Mouse (Mus musculus) MEL (cell line): Measurements from ENCODE around the gene Bcar1. TPM values are rescaled to one million over a fixed set of nuclear protein-coding genes. Genes with fewer than 3 reads are reported as not detected.

Experiments used
- DNase-seq: peaks from one replicate; pipeline ENCODE4 v3.0.0; 2011; ENCODE audit warnings: low read depth, low spot score
- H3K27ac ChIP-seq: 2 replicates; pipeline ENCODE4 v1.5.1; 2012; ENCODE audit warnings: low read depth, mild to moderate bottlenecking, control low read depth, low read length, moderate library complexity; ENCODE audit not compliant: control insufficient read depth
- H3K27me3 ChIP-seq, 2 experiments: fragments of 150-350 bp in 1 of 2; sonication (generic) in 1 of 2; 2 replicates each; pipeline ENCODE4 v1.6.1; 2012; ENCODE audit warnings: low read length in 2 of 2, mild to moderate bottlenecking in 2 of 2, improper control_type of control experiment in 1 of 2, moderate library complexity in 1 of 2; ENCODE audit not compliant: insufficient read depth in 2 of 2, control insufficient read depth in 1 of 2
- H3K36me3 ChIP-seq, 2 experiments: 2 replicates each; pipeline ENCODE4 v1.6.1; 2012 to 2014; ENCODE audit warnings: low read length in 2 of 2, improper control_type of control experiment in 1 of 2, inconsistent platforms in 1 of 2, mild to moderate bottlenecking in 1 of 2; ENCODE audit not compliant: insufficient read depth in 2 of 2, control insufficient read depth in 1 of 2
- H3K4me1 ChIP-seq, 2 experiments: fragments of 150-350 bp in 1 of 2; sonication (generic) in 1 of 2; 2 replicates each; pipeline ENCODE4 v1.6.1; 2012; ENCODE audit warnings: low read length in 2 of 2, improper control_type of control experiment in 1 of 2, mild to moderate bottlenecking in 1 of 2; ENCODE audit not compliant: insufficient read depth in 2 of 2, control insufficient read depth in 1 of 2
- H3K4me3 ChIP-seq, 2 experiments: fragments of 150-350 bp in 1 of 2; sonication (generic) in 1 of 2; 2 replicates each; pipeline ENCODE4 v1.5.1; 2012; ENCODE audit warnings: low read depth in 2 of 2, low read length in 2 of 2, mild to moderate bottlenecking in 2 of 2, moderate library complexity in 2 of 2, control low read depth in 1 of 2, improper control_type of control experiment in 1 of 2; ENCODE audit not compliant: control insufficient read depth in 1 of 2, insufficient read depth in 1 of 2
- H3K79me2 ChIP-seq: 2 replicates; pipeline ENCODE4 v1.6.1; 2012; ENCODE audit warnings: mild to moderate bottlenecking, low read length, moderate library complexity; ENCODE audit not compliant: control insufficient read depth, poor library complexity, insufficient read depth
- H3K9ac ChIP-seq: 2 replicates; pipeline ENCODE4 v1.6.1; 2012; ENCODE audit warnings: low read depth, mild to moderate bottlenecking, control low read depth, low read length, moderate library complexity; ENCODE audit not compliant: control insufficient read depth, poor library complexity, severe bottlenecking
- H3K9me3 ChIP-seq: fragments of 150-350 bp; sonication (generic); replicated peaks from 2 replicates; pipeline ENCODE4 v1.6.1; 2012; ENCODE audit warnings: mild to moderate bottlenecking, low read length, improper control_type of control experiment, moderate library complexity; ENCODE audit not compliant: insufficient read depth
- BHLHE40 ChIP-seq: IDR thresholded peaks from 2 replicates; pipeline ENCODE4 v1.6.1; 2012; ENCODE audit warnings: low read depth, mild to moderate bottlenecking, inconsistent platforms, low read length, improper control_type of control experiment, borderline replicate concordance
- CHD1 ChIP-seq: IDR thresholded peaks from 2 replicates; pipeline ENCODE4 v1.6.1; 2012; ENCODE audit warnings: low read depth, mild to moderate bottlenecking, inconsistent platforms, low read length, improper control_type of control experiment
- CHD2 ChIP-seq: IDR thresholded peaks from 2 replicates; pipeline ENCODE4 v1.6.1; 2011; ENCODE audit warnings: low read length, improper control_type of control experiment
- CTCF ChIP-seq, 3 experiments: IDR thresholded peaks in 2 of 3; conservative IDR thresholded peaks in 1 of 3; 2 replicates each; pipeline ENCODE4 v1.5.1; 2011 to 2012; ENCODE audit warnings: low read length in 3 of 3, low read depth in 2 of 3, mild to moderate bottlenecking in 2 of 3, improper control_type of control experiment in 1 of 3, inconsistent platforms in 1 of 3, mixed read lengths in 1 of 3, moderate library complexity in 1 of 3; ENCODE audit not compliant: control insufficient read depth in 1 of 3, insufficient read depth in 1 of 3, poor library complexity in 1 of 3, severe bottlenecking in 1 of 3
- ELF1 ChIP-seq: IDR thresholded peaks from 2 replicates; pipeline ENCODE4 v1.6.1; 2014; ENCODE audit warnings: low read depth, mild to moderate bottlenecking, inconsistent platforms, low read length, improper control_type of control experiment, moderate library complexity
- EP300 ChIP-seq, 2 experiments: IDR thresholded peaks; 2 replicates each; pipeline ENCODE4 v1.6.1; 2011; ENCODE audit warnings: improper control_type of control experiment in 2 of 2, low read length in 2 of 2, low read depth in 1 of 2, mild to moderate bottlenecking in 1 of 2
- GATA1 ChIP-seq: IDR thresholded peaks from 2 replicates; pipeline ENCODE4 v1.6.1; 2011; ENCODE audit warnings: low read depth, low read length, improper control_type of control experiment
- HCFC1 ChIP-seq: IDR thresholded peaks from 2 replicates; pipeline ENCODE4 v1.6.1; 2012; ENCODE audit warnings: low read depth, mild to moderate bottlenecking, inconsistent platforms, low read length, improper control_type of control experiment, moderate library complexity
- MAFK ChIP-seq: IDR thresholded peaks from 2 replicates; pipeline ENCODE4 v1.6.1; 2011; ENCODE audit warnings: low read depth, mild to moderate bottlenecking, low read length, improper control_type of control experiment, borderline replicate concordance
- MAX ChIP-seq: IDR thresholded peaks from 2 replicates; pipeline ENCODE4 v1.6.1; 2011; ENCODE audit warnings: low read length, improper control_type of control experiment
- MAZ ChIP-seq: IDR thresholded peaks from 2 replicates; pipeline ENCODE4 v1.6.1; 2012; ENCODE audit warnings: low read depth, mild to moderate bottlenecking, inconsistent platforms, low read length, improper control_type of control experiment
- MXI1 ChIP-seq: IDR thresholded peaks from 2 replicates; pipeline ENCODE4 v1.6.1; 2011; ENCODE audit warnings: mild to moderate bottlenecking, low read depth, low read length, improper control_type of control experiment
- MYC ChIP-seq: IDR thresholded peaks from 2 replicates; pipeline ENCODE4 v1.6.1; 2011; ENCODE audit warnings: low read depth, mild to moderate bottlenecking, low read length, improper control_type of control experiment, moderate library complexity
- NELFE ChIP-seq: IDR thresholded peaks from 2 replicates; pipeline ENCODE4 v1.6.1; 2011; ENCODE audit warnings: low read depth, low read length, improper control_type of control experiment
- POLR2A ChIP-seq, 2 experiments: IDR thresholded peaks; 2 replicates each; pipeline ENCODE4 v1.6.1; 2011 to 2012; ENCODE audit warnings: low read length in 2 of 2, mild to moderate bottlenecking in 2 of 2, control low read depth in 1 of 2, improper control_type of control experiment in 1 of 2, low read depth in 1 of 2, moderate library complexity in 1 of 2; ENCODE audit not compliant: control insufficient read depth in 1 of 2, insufficient read depth in 1 of 2, poor library complexity in 1 of 2
- POLR2AphosphoS2 ChIP-seq: IDR thresholded peaks from 2 replicates; pipeline ENCODE4 v1.6.1; 2011; ENCODE audit warnings: low read length, improper control_type of control experiment
- RAD21 ChIP-seq: IDR thresholded peaks from 2 replicates; pipeline ENCODE4 v1.6.1; 2011; ENCODE audit warnings: mild to moderate bottlenecking, low read depth, low read length, improper control_type of control experiment
- SIN3A ChIP-seq: IDR thresholded peaks from 2 replicates; pipeline ENCODE4 v1.6.1; 2012; ENCODE audit warnings: low read length, improper control_type of control experiment, inconsistent platforms
- TBP ChIP-seq: IDR thresholded peaks from 2 replicates; pipeline ENCODE4 v1.8.0; 2011; ENCODE audit warnings: low read depth, low read length, improper control_type of control experiment
- TCF12 ChIP-seq: IDR thresholded peaks from 2 replicates; pipeline ENCODE4 v1.6.1; 2014; ENCODE audit warnings: low read depth, mild to moderate bottlenecking, inconsistent platforms, low read length, improper control_type of control experiment, moderate library complexity
- UBTF ChIP-seq: IDR thresholded peaks from 2 replicates; pipeline ENCODE4 v1.6.1; 2012; ENCODE audit warnings: low read depth, mild to moderate bottlenecking, inconsistent platforms, low read length, improper control_type of control experiment, moderate library complexity, borderline replicate concordance; ENCODE audit not compliant: insufficient read depth
- USF1 ChIP-seq: IDR thresholded peaks from 2 replicates; pipeline ENCODE4 v1.6.1; 2014; ENCODE audit warnings: low read depth, mild to moderate bottlenecking, inconsistent platforms, low read length, improper control_type of control experiment, moderate library complexity
- USF2 ChIP-seq, 2 experiments: IDR thresholded peaks; 2 replicates each; pipeline ENCODE4 v1.6.1; 2011 to 2012; ENCODE audit warnings: improper control_type of control experiment in 2 of 2, low read length in 2 of 2, borderline replicate concordance in 1 of 2, inconsistent platforms in 1 of 2, low read depth in 1 of 2, mild to moderate bottlenecking in 1 of 2; ENCODE audit not compliant: insufficient read depth in 1 of 2
- ZC3H11A ChIP-seq: IDR thresholded peaks from 2 replicates; pipeline ENCODE4 v1.6.1; 2012; ENCODE audit warnings: low read depth, mild to moderate bottlenecking, inconsistent platforms, low read length, improper control_type of control experiment
- ZKSCAN1 ChIP-seq: IDR thresholded peaks from 2 replicates; pipeline ENCODE4 v1.6.1; 2012; ENCODE audit warnings: low read depth, mild to moderate bottlenecking, inconsistent platforms, low read length, improper control_type of control experiment, moderate library complexity
- ZMIZ1 ChIP-seq: IDR thresholded peaks from 2 replicates; pipeline ENCODE4 v1.6.1; 2012; ENCODE audit warnings: low read depth, mild to moderate bottlenecking, inconsistent platforms, low read length, improper control_type of control experiment, moderate library complexity
- ZNF384 ChIP-seq: IDR thresholded peaks from 2 replicates; pipeline ENCODE4 v1.6.1; 2012; ENCODE audit warnings: low read depth, mild to moderate bottlenecking, inconsistent platforms, low read length, improper control_type of control experiment
- polyA plus RNA-seq, 2 experiments: library from polyadenylated mRNA; stranded (reverse) in 1 of 2; unstranded in 1 of 2; fragments of >175 nt in 1 of 2; fragments of >200 nt in 1 of 2; gene quantifications; 2 replicates each; pipeline versions ENCODE4 v1.2.1 to v1.2.4; 2012; ENCODE audit warnings: low replicate concordance in 2 of 2, low read depth in 1 of 2; ENCODE audit not compliant: insufficient read length in 2 of 2, insufficient read depth in 1 of 2, missing spikeins in 1 of 2
- total RNA-seq: library from RNA; depleted of rRNA; stranded (reverse); fragments of 300-350 nt; gene quantifications from 2 replicates; pipeline ENCODE4 v1.2.3, GENCODE M21; 2012

Bcar1 gene
- total and polyA plus RNA-seq, 3 experiments: 6.5 to 17.4 TPM; not detected in 1

- no peaks in the 10 kb centered on the region for H3K9me3 ChIP-seq
- no peaks in the 10 kb centered on the region for H3K27me3 ChIP-seq
- no peak for TF ChIP-seq MYC
- TF ChIP-seq GATA1: no peak
- no peak for TF ChIP-seq ZMIZ1
- TF ChIP-seq ELF1: no peak
- no peak for TF ChIP-seq TCF12
- no peak for TF ChIP-seq EP300 (IDR thresholded peaks at IDR 0.05; ENCODE audit: low read depth in 1 of 2, low read length in 2 of 2)
- no peak for TF ChIP-seq ZC3H11A
- no peak for TF ChIP-seq HCFC1
- TF ChIP-seq TBP: no peak
- no peak for TF ChIP-seq ZNF384
- no peak for TF ChIP-seq USF2 (IDR thresholded peaks at IDR 0.05; ENCODE audit: borderline replicate concordance in 1 of 2, insufficient read depth in 1 of 2, low read depth in 1 of 2, low read length in 2 of 2)
- TF ChIP-seq MXI1: no peak
- no peak for TF ChIP-seq BHLHE40
- TF ChIP-seq SIN3A: no peak
- TF ChIP-seq POLR2AphosphoS2: no peak
- TF ChIP-seq CHD2: no peak
- TF ChIP-seq UBTF: no peak
- H3K9ac ChIP-seq: no peak overlapping the region
- H3K27ac ChIP-seq: no peak overlapping the region
- H3K36me3 ChIP-seq: peaks cover 10 to 22% of the 10 kb centered on the region in 2 experiments
- no peak for DNase-seq
- H3K79me2 ChIP-seq: no peaks in the 10 kb centered on the region
- H3K4me3 ChIP-seq: no peak overlapping the region
- peaks cover 0 to 10% of the 10 kb centered on the region in 2 experiments; a peak in 3 of 4 replicates for H3K4me1 ChIP-seq
Observed at GRCm38 (mm10) chr8:111773057-111773456, 29.4 kb upstream of the Bcar1 start.

GRCm38 (mm10) chr8:111772083-111772482 lies 28.5 kb upstream of the Bcar1 start:
- no peak overlapping the region for H3K27ac ChIP-seq
- no peak overlapping the region for H3K9ac ChIP-seq
- H3K9me3 ChIP-seq: no peaks in the 10 kb centered on the region
- H3K36me3 ChIP-seq: peaks cover 10 to 20% of the 10 kb centered on the region in 2 experiments
- H3K4me3 ChIP-seq: no peak overlapping the region
- no peaks in the 10 kb centered on the region for H3K27me3 ChIP-seq
- no peak for DNase-seq
- no peak for TF ChIP-seq MXI1
- TF ChIP-seq CHD1: no peak
- no peak for TF ChIP-seq CHD2
- no peak for TF ChIP-seq RAD21
- no peak for TF ChIP-seq CTCF (IDR thresholded peaks at IDR 0.05 in 2 of 3, conservative IDR thresholded peaks at IDR 0.05 in 1 of 3; ENCODE audit: control insufficient read depth in 1 of 3, insufficient read depth in 1 of 3, low read depth in 2 of 3, low read length in 3 of 3, poor library complexity in 1 of 3, severe bottlenecking in 1 of 3)
- TF ChIP-seq ZC3H11A: no peak
- TF ChIP-seq POLR2A (IDR thresholded peaks at IDR 0.05; ENCODE audit: control insufficient read depth in 1 of 2, insufficient read depth in 1 of 2, low read depth in 1 of 2, low read length in 2 of 2, poor library complexity in 1 of 2): no peak
- TF ChIP-seq MAZ: no peak
- no peak for TF ChIP-seq BHLHE40
- TF ChIP-seq USF1: no peak
- no peak for TF ChIP-seq MAFK
- TF ChIP-seq ZKSCAN1: no peak
- TF ChIP-seq MYC: no peak
- TF ChIP-seq SIN3A: no peak
- TF ChIP-seq MAX: no peak
- no peak for TF ChIP-seq NELFE
- H3K4me1 ChIP-seq: peaks cover 0 to 10% of the 10 kb centered on the region in 2 experiments; a peak in 2 of 4 replicates
- H3K79me2 ChIP-seq: no peaks in the 10 kb centered on the region
